Mouse (Mus musculus) liver, postnatal 0 days (tissue): Measurements from ENCODE around the gene Six6. TPM values are rescaled to one million over a fixed set of nuclear protein-coding genes. Genes with fewer than 3 reads are reported as not detected.
A peak's percentile ranks its signal among the peaks of the same experiment; 100 is the strongest.

Source experiments
- ATAC-seq: fragments of 200-750 bp; cut with Nextera tagmentation; 2 replicates; pipeline ENCODE4 v1.8.0; 2017; ENCODE audit warnings: mild to moderate bottlenecking, moderate library complexity
- DNase-seq: peaks from one replicate; pipeline ENCODE4 v3.0.0-alpha.2; 2016
- H3K27ac ChIP-seq: fragments of 300-500 bp; sonication (generic); 2 replicates; pipeline ENCODE4 v1.5.1; 2014; ENCODE audit warnings: antibody characterized with exemption, moderate library complexity, mild to moderate bottlenecking, low read depth
- H3K27me3 ChIP-seq: fragments of 300-500 bp; sonication (generic); 2 replicates; pipeline ENCODE4 v1.6.1; 2014; ENCODE audit warnings: low read length, control low read depth, mixed read lengths; ENCODE audit not compliant: insufficient read depth
- H3K36me3 ChIP-seq: fragments of 300-500 bp; sonication (generic); replicated peaks from 2 replicates; pipeline ENCODE4 v1.6.1; 2014; ENCODE audit warnings: mild to moderate bottlenecking, control low read depth, low read length, moderate library complexity, mixed read lengths; ENCODE audit not compliant: insufficient read depth
- H3K4me1 ChIP-seq: fragments of 300-500 bp; sonication (generic); 2 replicates; pipeline ENCODE4 v1.6.1; 2014; ENCODE audit warnings: antibody characterized with exemption, mild to moderate bottlenecking, control low read depth; ENCODE audit not compliant: insufficient read depth
- H3K4me2 ChIP-seq: fragments of 300-500 bp; sonication (generic); 2 replicates; pipeline ENCODE4 v1.6.1; 2014; ENCODE audit warnings: low read depth, mild to moderate bottlenecking, low read length, moderate library complexity, mixed read lengths
- H3K4me3 ChIP-seq: fragments of 300-500 bp; sonication (generic); 2 replicates; pipeline ENCODE4 v1.5.1; 2014; ENCODE audit warnings: low read depth, low read length
- H3K9ac ChIP-seq: fragments of 300-500 bp; sonication (generic); replicated peaks from 2 replicates; pipeline ENCODE4 v1.6.1; 2014; ENCODE audit warnings: mild to moderate bottlenecking, moderate library complexity
- H3K9me3 ChIP-seq: fragments of 300-500 bp; sonication (generic); 2 replicates; pipeline ENCODE4 v1.6.1; 2016; ENCODE audit warnings: mild to moderate bottlenecking, control low read depth, low read length, mixed read lengths
- CTCF ChIP-seq: sonication (generic); IDR thresholded peaks from 2 replicates; pipeline ENCODE4 v1.5.1; 2016; ENCODE audit warnings: antibody characterized with exemption, low read depth
- EP300 ChIP-seq: IDR thresholded peaks from 2 replicates; pipeline ENCODE4 v1.6.1; 2016; ENCODE audit warnings: antibody characterized with exemption, low read depth, mild to moderate bottlenecking
- WGBS: fragments of 180-500 bp; shearing (Covaris S2); extraction: QIAGEN DNeasy Blood & Tissue Kit; methylation state at CpG from one replicate; pipeline ENCODE4 v1.1.7; 2014; ENCODE audit not compliant: insufficient replicate concordance; 5-methylcytosine and 5-hydroxymethylcytosine counted together
- polyA plus RNA-seq: library from polyadenylated mRNA; unstranded; fragments of >200 nt; fragmentation: Nextera tagmentation; extraction: Ambion mirVana; gene quantifications from 2 replicates; pipeline ENCODE4 v1.2.1, GENCODE M21; 2015

The Six6 gene
- polyA plus RNA-seq = not detected in 2 replicates

DNA sequence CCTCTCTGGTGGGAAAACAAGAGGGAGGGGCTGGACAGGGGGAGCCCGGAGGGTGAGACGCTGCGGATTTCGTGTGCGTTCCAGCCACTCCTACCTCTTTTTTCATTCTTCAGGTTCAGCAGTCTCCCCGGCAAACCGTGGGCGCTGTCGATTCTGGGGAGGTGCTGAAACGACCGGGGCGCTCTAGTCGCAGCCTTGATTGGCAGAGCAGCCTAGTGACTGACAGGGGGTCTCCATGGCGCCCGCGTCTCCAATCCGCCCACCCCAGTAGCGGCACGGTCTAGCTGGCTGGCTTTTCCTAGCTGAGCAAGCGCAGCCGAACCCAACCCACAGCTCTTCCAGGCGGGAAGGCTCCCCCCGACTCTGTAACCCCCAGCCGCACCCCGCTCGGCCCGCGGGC lies at the start of gene Six6:
TSS of gene Six6 (plus strand) at position 277 of the 400 bp plus-strand sequence.
- WGBS = 2% methylated on average over 28 of the region's 28 CpGs
- no peaks in the 10 kb centered on the region for H3K36me3 ChIP-seq
- no peaks in the 10 kb centered on the region for H3K9me3 ChIP-seq
- H3K4me2 ChIP-seq = no peak within 1 kb of the TSS
- no peak within 1 kb of the TSS for H3K27ac ChIP-seq
- H3K4me1 ChIP-seq = no peaks in the 10 kb centered on the region
- H3K4me3 ChIP-seq = no peak within 1 kb of the TSS
- ATAC-seq = no peak
- peaks cover 94% of the 10 kb centered on the region for H3K27me3 ChIP-seq
- H3K9ac ChIP-seq = no peak within 1 kb of the TSS
- DNase-seq = peak; percentile 31
- TF ChIP-seq EP300 = no peak
- TF ChIP-seq CTCF = no peak

DNA sequence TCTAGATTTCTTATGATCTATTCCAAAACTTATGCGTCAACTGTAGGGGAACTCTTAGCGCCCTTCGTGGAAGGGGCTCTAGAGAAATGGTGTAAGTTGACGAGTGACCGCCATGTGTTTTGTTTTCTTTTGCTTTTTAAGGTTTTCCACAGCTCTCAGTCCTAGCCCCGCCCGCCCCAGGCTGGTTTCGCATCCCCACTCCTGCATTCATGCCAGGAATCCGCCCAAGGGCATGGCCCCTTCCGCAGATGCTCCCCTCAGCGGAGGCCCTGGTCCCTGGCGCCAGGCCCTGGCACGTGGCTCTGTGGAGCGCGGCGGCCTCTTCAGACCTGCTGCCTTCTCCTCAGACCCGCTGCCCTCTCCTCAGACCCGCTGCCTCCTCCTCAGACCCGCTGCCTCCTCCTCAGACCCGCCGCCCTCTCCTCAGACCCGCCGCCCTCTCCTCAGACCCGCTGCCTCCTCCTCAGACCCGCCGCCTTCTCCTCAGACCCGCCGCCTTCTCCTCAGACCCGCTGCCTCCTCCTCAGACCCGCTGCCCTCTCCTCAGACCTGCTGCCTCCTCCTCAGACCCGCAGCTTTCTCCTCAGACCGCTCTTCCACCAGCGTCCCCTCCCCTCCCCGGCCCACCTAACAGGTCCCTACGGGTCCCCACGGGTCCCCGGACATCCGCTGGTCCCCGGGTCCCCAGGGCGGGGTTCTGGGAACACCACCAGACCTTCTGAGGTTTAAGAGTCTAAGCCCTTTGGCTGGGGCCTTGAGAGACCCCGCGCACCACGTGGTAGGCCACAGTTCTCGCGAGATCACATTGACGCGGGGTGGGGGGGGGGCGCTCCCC lies 22.3 kb upstream of the Six6 start:
- DNase-seq (no peak), ATAC-seq (no peak)
- Histone ChIP-seq H3K4me2 (peak overlapping the region; percentile 36), H3K4me3 (no peak overlapping the region), H3K27me3 (peaks cover 11% of the 10 kb centered on the region), H3K4me1 (no peaks in the 10 kb centered on the region), H3K9ac (no peak overlapping the region), H3K9me3 (no peaks in the 10 kb centered on the region; the same call in 1 of the 2 replicates), H3K27ac (no peak overlapping the region), H3K36me3 (no peaks in the 10 kb centered on the region)
- TF ChIP-seq CTCF (no peak), EP300 (no peak)
- 29% methylated on average over 47 of the region's 48 CpGs for WGBS

DNA sequence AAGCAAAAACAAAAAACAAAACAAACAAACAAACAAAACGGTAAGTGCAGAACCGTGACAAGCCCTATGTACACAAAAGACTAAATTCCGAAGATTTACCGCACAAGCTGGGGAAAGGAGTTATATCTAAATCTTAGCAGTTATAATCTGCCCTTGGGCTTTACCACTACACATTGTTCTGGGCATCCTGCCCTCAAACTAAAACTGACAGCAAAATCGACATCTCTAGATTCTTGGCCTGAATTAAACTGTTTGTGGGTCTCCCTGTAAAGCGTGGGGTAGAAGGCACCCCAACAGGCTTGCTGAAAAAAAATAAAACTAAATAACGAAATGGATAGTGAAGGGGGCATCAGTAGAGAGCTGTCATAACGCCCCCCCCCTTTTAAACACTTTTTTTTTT lies 2.9 kb upstream of the Six6 start:
- Histone ChIP-seq H3K36me3 (no peaks in the 10 kb centered on the region), H3K4me2 (no peak overlapping the region), H3K4me3 (no peak overlapping the region), H3K27ac (no peak overlapping the region), H3K4me1 (no peaks in the 10 kb centered on the region), H3K9ac (no peak overlapping the region), H3K9me3 (no peaks in the 10 kb centered on the region), H3K27me3 (peaks cover 68% of the 10 kb centered on the region)
- DNase-seq = no peak
- WGBS = 32% methylated on average over 8 of the region's 8 CpGs
- TF ChIP-seq EP300 = no peak
- TF ChIP-seq CTCF = no peak
- ATAC-seq = no peak

DNA sequence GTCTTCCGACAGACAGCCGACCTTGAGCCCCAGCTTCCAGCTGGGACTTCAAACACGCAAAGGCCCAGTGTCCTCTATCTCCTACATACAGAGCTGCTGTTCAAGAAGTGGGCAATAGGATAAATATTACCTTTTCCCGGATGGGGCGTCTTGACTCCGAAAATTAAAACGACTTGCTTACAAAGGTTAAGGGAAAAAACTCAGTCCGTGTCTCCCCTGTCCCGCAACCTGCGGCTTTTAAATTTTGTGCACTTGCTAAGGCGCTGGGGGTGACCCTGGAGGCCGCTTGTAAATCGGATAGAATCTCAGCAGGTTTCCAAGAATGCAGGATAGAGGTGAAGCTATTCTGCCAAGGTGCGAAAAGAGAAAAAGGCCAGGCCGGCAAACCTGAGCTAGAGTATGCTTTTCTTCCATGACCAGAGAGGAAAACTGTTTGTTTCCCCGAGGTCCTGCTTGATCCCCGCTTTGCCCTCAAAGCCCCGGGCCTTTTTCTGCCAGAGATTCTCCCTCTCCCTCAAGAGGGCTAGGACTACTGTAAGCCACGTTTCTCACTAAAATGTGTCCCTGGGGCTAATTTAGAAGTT lies 2.1 kb upstream of the Six6 start:
- no peaks in the 10 kb centered on the region for H3K36me3 ChIP-seq
- whole genome bisulfite sequencing = 7% methylated on average over 19 of the region's 19 CpGs
- no peak for DNase-seq

DNA sequence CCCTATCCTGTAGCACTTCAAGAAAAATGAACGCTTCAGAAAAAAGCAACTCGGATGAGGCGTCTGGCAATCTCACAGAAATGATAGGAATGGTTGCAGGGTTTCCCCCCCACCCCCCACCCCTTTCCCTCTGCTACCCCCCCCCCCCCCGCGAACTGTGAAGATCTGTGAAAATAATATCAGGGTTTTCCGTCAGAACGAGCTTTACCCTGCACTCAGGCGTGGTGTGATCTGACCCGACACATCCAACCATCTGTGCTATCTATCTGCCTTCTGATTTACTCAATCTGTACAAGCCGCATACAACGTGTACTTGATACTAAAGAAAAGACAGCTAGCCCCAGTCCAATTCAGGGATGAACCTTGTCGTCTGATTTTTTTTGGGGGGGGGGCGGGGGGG lies 1.5 kb upstream of the Six6 start:
- Histone ChIP-seq H3K9me3 (no peaks in the 10 kb centered on the region), H3K4me2 (no peak overlapping the region), H3K4me1 (no peaks in the 10 kb centered on the region), H3K27me3 (peaks cover 82% of the 10 kb centered on the region), H3K9ac (no peak overlapping the region), H3K36me3 (no peaks in the 10 kb centered on the region), H3K4me3 (no peak overlapping the region), H3K27ac (no peak overlapping the region)
- WGBS = 6% methylated on average over 11 of the region's 13 CpGs
- no peak for DNase-seq
- ATAC-seq = no peak
- TF ChIP-seq CTCF (no peak), EP300 (no peak)

More for the DNA sequence above, 2.1 kb upstream of the Six6 start:
- Histone ChIP-seq H3K27ac (no peak overlapping the region), H3K9me3 (no peaks in the 10 kb centered on the region), H3K27me3 (peaks cover 77% of the 10 kb centered on the region), H3K9ac (no peak overlapping the region), H3K4me1 (no peaks in the 10 kb centered on the region), H3K4me2 (no peak overlapping the region), H3K4me3 (no peak overlapping the region)
- TF ChIP-seq CTCF (no peak), EP300 (no peak)
- no peak for ATAC-seq

DNA sequence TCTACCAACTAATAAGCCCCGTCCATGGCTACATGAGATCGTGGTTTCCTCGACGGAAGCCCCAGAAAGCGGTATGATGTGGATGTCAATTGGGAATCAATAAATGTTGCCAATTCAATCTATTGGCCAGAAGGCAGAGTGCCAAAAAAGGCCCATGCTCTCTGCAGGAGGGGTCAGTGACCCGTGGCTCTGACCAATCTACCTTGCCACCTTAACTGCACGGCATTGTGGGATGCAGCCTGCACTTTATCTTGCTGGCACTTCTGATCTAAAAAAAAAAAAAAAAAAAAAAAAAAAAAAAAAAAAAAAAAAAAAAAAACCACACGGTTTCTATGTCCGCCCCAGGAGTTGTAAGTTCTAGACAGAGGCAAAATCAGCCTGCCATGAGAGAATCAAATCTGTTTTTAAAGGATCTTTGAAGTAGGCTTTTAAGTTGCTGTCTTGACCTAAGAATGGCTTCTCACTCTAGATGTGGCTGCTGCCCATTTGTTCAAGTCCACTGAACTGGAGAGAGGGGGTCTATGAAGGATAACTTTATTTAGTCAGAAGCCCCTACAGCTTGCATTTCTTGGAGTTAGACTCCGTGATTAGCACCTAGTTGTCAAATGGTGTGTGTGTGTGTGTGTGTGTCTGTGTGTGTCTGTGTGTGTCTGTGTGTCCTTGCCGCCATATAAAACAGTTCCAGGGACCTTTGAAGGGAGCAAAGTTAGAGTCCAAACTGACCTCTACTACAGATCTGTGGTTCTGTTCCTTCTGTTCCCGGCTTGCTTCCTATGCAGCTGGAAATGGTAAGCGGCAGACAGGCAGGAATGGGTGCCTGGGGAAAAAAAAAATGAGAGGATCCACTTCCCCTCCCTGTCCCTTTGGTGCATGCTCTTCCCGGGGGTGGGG lies 847 bp upstream of the Six6 start:
- H3K4me3 ChIP-seq = no peak overlapping the region
- H3K4me2 ChIP-seq = no peak overlapping the region
- peaks cover 89% of the 10 kb centered on the region for H3K27me3 ChIP-seq

More for the DNA sequence above, 847 bp upstream of the Six6 start:
- DNase-seq = no peak
- Histone ChIP-seq H3K4me1 (no peaks in the 10 kb centered on the region), H3K9me3 (no peaks in the 10 kb centered on the region), H3K27ac (no peak overlapping the region), H3K36me3 (no peaks in the 10 kb centered on the region), H3K9ac (no peak overlapping the region)
- TF ChIP-seq EP300 (no peak), CTCF (no peak)
- ATAC-seq = no peak
- WGBS = 4% methylated on average over 14 of the region's 14 CpGs
